Mouse (Mus musculus) common myeloid progenitor, adult 5-6 weeks (primary cell): ENCODE measurements around the gene P2rx4. TPM values are rescaled to one million over a fixed set of nuclear protein-coding genes. Genes with fewer than 3 reads are reported as not detected.

Experiments
- ATAC-seq: replicated peaks from 2 replicates; pipeline ENCODE4 v1.8.0; 2016; ENCODE audit warnings: low read depth, mild to moderate bottlenecking, moderate TSS enrichment, inconsistent platforms; ENCODE audit not compliant: poor library complexity, severe bottlenecking
- total RNA-seq: library from RNA; stranded (forward); fragments of 200-1000, 187-1606 nt; gene quantifications from 2 replicates; pipeline ENCODE4 v1.2.3, GENCODE M21; 2017

P2rx4 gene
- total RNA-seq, 1 experiment from 2014 or later: 12.1 TPM

DNA sequence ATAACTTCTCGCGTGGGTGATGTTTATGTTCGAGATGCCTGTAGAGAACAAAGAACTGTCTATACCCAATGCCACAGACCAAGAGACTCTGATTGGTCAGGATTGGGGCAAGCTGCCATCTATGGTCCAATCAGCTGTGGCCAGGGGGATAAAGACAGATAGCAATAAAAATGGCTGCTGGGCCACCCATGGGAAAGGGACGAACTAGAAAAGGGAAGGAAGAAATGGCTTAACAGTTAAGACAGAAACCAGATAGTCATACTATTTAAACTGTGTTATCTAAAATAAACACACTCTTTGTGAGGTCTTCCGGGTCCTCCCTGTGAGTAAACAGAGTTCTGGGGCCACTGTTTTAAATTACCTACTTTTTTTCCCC is 6.5 kb upstream of the P2rx4 start:
- ATAC-seq: peak; percentile 29; the same call in 1 of the 2 replicates

DNA sequence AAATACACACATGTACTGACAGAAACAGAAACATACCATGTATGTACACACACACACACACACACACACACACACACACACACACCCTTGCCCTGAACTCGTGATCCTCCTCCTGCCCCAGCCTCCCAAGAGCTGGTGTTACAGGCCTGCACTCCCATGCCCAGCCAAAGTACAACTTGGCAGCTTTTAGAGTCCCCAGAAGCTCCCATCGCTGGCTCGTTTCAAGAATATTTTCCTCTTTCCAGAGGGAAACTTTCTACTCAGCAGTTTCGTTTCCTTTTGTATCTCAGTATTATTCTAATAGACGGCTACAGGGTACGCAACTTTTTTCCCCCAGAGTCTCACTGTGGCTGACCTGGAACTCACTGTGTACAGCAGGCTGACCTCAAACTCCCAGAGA is 5.2 kb upstream of the P2rx4 start:
- no peak for ATAC-seq

DNA sequence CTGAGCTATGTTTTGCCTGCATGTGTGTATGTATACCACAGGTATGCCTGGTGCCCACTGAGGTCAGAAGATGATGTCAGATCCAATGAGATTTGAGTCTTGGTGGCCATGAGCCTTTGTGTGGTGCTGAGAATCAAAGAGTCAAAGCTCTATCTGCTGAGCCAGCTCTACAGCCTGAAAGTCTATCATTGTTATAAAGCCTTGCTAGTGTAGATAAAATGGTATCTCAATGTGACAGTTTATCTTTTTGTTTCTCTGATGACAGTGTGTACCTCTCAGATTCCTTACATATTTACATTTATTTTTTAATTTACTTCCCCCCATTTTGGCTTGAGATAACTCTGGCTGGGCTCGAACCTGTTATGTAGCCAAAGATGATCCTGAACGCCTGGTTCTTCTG is 3.8 kb upstream of the P2rx4 start:
- ATAC-seq: no peak

DNA sequence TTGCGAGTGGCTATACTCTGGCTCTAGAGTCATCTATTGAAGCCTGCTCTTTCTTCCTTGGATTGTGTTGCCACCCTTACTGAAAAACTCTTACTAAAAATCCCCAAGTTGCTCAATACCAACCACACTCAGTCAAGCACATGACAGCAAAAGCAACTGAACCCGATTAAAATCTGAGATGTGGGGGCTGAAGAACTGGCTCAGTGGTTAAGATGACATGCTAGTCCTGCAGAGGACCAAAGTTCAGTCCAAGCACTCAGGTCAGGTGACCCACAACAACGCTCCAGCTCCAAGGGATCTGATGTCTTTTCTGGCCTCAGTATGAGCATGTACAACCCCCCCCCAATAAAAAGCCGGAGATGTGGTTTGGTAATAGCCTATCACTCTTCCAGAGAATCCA is 2.8 kb upstream of the P2rx4 start:
- no peak for ATAC-seq

DNA sequence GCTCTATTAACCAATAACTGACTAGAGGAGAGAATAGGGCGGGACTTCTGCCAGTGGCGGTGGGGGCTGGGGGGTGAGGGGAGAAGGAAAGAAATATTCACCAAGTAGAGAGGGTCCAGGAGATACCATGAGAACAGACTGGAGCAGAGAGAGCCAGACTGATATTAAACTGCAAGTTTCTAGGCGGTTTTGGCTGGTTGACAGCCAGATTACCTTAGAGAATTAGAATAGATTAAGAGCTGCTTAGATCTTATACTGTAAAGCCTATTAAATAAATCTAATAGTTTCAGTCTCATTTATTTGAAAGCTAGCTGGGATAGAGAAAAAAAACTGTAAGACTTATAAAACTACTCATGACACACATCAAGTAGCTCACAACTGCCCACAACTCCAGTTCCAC is 2.2 kb upstream of the P2rx4 start:
- no peak for ATAC-seq

DNA sequence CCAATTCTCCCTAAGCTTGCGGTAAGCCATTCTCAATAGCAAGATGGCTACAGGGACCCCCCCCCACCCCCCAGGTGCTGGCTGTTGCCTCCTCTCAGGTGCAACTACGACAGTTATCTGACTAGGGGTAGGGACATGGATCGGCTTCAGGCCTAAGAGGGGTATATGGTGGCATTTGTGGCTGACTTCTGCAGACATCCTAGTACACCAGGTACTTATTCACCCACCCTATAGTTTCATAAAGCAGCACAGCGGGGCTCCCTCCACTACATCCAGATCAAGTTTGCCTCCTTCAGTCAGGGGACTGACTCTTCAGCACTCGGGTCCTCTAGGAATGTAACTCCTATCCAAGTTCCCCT is 448 bp upstream of the P2rx4 start:
- ATAC-seq: no peak

DNA sequence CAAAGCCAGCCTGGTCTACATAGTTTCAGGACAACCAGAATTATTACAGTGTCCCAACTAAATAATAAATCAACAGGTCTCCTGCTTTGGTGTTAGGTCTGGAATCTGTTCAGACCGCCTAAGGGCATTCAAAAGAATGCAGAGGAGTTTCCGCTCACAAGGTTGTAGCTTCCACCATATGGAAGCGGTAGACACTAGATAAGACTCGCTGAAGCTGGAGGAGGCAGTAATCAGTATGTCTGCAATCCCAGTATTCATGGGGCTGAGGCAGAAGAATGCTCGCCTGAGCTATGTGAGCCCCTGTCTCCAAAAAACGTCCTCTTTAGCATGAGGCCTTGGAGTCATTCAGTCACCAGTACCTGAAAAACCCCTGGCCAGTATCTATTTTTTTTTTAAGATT is 1.5 kb downstream of the P2rx4 start:
- no peak for ATAC-seq

DNA sequence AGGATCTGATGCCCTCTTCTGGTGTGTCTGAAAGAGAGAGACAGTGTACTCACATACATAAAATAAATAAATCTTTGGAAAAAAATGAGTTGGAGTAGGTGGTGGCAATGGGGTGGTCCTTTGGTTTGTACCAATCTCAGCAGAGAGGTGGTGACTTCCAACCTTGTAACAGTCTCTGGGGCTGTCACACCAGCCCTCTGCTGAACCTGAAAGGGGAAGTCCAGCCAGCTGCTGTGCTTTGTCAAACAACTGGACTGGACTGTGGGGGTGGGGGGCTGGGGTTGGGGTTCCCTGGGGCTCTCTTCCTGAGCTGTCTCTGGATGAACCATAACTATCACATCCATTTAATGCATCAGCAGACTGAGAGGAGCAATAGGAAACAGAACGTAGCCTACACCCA is 8.4 kb downstream of the P2rx4 start:
- no peak for ATAC-seq

DNA sequence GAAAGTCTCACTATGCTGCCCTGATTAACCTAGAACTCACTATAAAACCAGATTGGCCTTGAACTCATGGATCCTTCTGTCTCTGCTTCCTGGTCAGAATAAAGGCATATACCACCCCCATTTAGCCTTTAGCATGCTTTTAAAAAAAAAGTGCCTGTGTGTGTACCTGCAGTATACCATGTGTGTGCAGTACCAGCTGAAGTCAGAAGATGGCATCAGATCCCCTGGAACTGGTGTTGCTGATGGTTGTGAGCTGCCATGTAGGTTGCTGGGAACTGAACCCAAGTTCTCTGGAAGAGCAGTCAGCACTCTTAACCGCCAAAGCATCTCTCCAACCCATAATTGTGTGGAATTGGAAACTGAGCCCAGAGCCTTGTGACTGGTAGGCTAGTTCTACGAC is 9.4 kb downstream of the P2rx4 start:
- ATAC-seq: no peak

DNA sequence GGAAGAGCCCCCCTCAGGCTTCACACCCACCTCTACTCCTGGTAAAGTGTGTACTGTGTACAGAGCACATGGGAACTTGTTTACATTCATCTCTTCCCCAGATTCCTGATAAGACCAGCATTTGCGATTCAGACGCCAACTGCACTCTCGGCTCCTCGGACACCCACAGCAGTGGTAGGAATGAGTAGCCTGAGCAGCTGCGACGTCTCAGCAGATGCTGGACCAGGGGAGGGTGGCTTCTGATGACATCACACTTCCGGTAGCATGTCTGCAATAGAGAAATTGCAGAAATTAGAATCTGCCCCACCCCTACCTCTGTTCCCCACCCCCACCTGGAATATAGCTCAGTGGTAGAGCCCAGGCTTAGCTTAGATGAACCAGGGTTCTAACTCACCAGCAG is 11.1 kb downstream of the P2rx4 start:
- no peak for ATAC-seq

DNA sequence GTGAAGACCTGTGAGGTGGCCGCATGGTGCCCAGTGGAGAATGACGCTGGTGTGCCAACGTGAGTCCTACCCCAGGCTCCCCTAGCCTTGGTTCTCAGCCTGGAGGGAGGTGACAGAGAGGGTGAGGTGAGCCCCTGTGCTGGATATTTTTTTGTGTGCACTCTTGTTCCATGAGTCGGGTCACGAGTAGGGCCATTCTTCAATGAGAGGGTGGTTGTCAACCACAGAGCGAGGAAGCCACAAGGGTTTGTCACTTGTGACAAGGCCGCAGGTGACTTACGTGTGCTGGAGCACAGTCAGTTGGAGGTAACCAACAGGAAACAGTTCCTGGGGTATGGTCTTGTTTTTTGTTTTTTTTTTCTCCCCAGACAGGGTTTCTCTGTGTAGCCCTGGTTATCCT is 11.8 kb downstream of the P2rx4 start:
- ATAC-seq: no peak

DNA sequence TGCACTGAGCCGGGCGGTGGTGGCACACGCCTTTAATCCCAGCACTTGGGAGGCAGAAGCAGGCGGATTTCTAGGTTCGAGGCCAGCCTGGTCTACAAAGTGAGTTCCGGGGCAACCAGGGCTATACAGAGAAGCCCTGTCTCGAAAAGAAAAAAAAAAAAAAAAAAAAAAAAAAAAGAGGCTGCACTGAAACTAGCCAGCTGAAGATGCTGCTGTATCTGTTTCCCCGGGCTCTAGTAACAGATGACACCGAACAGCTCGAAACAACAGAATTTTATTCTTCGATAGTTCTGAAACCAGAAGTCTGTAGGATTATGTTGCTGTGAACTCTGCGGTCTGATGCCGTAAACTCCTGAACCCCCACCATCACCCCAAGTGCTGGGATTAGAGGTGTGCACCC is 18.1 kb downstream of the P2rx4 start:
- ATAC-seq: no peak

DNA sequence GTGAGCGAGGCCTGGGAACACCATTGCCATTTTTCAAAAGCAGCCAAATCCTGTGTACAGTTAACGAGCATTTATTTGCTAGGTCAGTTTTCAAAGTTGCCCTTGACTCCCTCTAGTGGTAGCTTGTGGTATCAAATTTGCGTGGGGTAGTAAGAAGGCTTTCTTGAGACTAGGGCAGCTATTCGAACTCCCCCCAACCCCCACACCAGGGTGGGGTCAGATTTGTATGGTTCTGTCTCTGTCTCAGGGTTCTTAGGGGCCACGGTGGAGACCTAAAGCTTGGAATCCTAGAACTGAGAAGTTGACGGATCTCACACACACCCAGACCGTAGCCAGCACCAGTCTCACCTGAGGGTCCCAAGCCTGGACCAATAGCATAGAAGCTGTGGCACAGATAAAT is 18.7 kb downstream of the P2rx4 start:
- ATAC-seq: peak; percentile 72; the same call in 1 of the 2 replicates

DNA sequence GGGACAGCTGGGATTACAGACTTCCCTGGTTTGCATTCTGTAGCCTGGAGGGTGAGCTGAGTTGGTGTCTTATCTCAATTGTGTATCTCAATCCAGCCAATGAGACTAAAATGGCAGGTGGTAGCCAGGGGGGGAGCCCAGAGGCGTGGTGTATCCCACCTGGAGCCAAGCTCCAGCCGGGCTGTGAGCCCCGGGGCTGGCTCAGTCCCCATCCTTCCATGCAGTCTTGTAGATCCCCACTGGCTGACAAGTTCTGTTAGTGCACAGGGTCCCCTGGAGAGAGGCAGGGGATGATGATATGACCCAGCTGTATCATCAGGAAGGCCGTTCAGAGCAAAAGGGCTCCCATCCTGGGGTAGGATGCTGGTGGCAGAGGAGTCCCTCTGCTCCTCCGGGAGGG is 19.3 kb downstream of the P2rx4 start:
- ATAC-seq: no peak

DNA sequence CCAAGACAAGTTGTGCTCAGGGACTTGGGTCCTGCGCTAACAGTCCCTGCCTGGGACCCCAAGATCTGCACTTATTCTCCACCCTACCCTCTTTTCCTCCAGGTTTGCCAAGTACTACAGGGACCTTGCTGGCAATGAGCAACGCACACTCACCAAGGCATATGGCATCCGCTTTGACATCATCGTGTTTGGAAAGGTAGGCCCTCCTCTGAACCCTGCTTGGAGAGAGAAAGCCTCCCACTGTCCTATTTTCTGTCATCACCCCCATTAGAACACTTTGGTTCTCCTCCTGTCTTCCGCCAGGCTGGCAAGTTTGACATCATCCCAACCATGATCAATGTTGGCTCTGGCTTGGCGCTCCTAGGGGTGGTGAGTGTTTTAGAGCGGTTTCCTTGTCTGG is 19.8 kb downstream of the P2rx4 start:
- ATAC-seq: no peak

DNA sequence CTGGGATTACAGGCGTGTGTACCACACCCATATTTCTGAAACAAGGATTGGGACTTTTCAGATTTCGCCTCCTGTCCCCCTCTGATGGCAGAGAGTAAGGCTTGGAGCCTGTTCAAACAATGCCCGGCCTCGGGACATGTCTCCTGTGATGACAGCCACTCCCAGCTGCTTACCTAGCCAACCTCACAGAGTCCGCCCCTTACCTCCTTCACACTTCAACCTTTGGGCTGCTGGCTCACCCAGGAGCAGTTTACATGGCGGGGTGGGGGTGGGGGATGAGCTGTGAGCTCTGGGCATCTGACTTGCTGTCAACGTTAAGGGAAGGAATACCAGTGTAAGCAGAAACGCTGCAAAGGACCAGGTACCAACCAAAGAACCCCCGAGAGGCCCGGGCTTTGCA is 23.4 kb downstream of the P2rx4 start:
- no peak for ATAC-seq

DNA sequence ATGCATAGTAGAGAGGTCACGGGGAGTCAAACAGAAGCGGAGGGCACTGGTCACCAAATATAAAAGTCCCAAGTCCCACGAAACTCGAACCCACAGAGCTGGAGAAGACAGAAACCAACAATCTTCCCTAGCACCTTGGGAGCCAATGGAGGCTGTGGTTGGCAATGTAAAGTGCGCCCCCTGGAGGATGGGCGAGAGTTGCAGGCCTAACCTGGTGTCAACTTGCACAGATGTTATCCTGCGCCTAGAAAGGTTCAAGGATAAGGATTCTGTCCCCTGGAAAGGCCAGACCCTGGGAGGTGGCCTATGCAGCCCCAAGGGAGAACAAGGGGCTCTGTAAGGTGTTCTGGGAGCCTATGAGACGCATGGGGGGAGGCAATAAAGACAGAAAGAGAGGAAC is 24.0 kb downstream of the P2rx4 start:
- ATAC-seq: 0 out of 2 replicates have a peak, but pooled peaks have one; percentile 34

DNA sequence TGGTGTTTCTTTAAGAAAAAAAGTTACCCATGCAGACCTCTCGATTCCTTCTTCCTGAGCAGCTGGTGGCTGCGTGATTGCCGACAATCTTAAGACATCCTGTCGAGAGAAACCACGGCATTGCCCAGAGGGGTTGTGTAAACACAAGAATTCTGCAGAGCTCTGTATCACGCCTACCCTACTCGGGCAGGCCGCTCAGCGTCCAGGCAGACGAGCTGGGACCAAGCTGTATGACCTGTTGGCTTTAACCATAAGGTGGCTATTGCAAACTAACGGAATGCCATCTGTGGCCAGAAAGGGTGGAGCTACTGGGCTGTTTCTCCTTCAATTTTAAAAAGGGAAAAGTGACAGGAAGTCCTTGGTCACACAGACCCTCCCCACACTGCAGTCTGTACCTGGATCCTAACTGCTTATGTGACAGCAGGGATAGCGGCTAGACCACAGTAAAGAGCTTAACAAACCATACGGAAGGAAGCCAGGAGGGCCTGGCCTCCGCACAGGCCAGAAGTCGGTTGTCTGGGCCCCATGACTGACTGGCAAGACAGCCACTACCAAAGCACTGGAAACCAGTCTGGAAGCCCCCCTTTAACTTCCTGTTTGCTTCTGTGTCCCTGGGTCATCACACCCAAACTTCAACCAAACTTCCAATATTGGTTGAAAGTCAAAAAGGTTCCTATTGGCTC is 24.8 kb downstream of the P2rx4 start:
- ATAC-seq: peak; percentile 75

DNA sequence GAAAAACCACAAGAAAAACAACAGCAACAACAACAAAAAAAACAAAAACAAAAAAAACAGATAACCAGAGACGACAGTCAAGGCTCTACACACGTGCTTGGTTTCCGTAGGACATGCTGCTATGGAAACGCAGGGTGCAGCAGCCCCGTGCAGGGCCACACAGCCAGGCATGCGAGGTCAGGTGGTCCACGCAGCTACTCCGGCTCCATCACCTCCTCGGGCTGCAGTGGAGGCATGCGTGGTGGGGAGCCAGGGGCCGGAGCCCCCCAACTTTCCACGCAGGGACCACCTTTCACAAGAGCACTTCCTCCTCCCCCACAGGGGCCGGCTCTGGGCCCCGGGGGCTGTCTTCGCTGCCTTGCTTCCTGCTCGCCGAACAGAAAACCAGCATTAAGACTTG is 26.5 kb downstream of the P2rx4 start:
- peak; percentile 33 for ATAC-seq

DNA sequence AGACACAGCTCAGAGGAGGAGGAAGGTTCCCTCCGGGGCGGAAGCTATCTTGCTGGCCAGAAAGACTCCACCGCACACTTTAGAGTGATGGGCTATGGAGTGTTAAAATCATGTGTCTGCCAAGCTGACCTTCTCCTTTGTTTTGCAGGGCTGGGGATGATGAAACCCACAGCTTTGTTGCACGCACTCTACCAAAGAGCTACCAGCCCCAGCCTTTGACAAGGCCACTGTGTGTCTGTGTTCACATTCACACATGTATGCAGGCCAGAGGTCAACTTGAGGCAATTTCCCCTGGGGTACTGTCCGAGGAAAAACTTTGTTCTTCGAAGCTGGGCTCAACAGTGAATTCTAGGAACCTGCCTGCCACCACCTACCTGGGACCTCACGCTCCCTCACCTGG is 28.5 kb downstream of the P2rx4 start:
- ATAC-seq: no peak

DNA sequence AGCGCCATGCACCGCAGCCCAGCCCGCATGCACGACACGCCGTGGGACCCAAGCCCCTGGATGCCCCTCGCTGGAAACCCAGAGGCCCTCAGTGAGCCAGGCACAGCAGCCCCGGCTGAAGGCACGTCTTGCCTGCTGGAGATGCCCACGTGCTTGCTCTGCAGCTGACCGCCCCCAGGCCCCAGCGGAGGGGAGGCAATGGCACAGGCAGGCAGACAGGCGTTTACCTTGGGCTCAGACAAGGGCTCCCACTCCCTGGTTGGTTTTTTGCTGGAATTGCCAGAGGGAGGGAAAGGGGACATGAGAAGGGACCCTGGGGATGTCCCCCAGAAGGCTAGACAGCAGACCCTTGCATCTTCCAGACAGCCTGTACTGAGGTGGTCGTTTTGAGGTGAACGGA is 29.4 kb downstream of the P2rx4 start:
- ATAC-seq: no peak

DNA sequence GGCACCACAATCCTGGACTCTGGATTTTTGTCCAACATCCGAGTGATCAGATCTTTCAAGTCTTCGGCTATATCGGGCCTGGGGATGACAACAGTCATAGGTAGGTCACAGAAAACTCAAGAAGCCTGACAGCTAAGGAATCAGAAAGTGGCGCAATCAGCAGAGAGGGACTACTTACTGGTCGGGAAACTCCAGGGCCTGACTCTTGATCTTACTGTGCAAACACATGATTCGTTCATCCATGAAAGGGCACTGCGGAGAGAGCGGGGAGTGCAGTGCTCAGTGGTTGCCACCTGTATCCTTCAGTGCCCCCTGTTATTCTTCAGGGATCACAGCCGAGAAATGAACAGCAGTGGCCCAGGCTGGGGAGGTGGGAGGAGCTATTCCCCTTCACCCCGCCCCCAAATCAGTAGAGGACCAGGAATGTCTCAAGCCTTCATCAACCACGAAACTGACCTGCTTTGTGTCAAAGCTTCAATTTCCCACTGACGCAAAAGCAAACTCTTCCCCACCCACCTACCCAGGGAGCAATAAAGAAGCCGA is 36.6 kb downstream of the P2rx4 start:
- no peak for ATAC-seq
